Comparison of ENCODE assay signal across 8 mouse cellular contexts in genomic region chr1:74235938-74236589, GRCm38 (mm10). TPM values are rescaled to one million over a fixed set of nuclear protein-coding genes. Genes with fewer than 3 reads are reported as not detected.
A peak's percentile ranks its signal among the peaks of the same experiment; 100 is the strongest.
DNase-seq lines count a peak whose midpoint lies in the region; ATAC-seq and TF ChIP-seq lines count a peak whose summit lies in the region.

TSS of gene Arpc2 (plus strand) at chr1:74236084.

- ATAC-seq in frontal cortex, adult (ENCODE audit: low TSS enrichment) = peak; percentile 73
- peak; percentile 95 for ATAC-seq in lung, postnatal 0 days

- DNase-seq in MN1 (ENCODE audit: low spot score) = peak; percentile 99
- DNase-seq in cerebellum, adult 9-10 months = peak; percentile 96
- peak; percentile 97 for DNase-seq in hindbrain, embryonic 10.5 days (ENCODE audit: low spot score)
- DNase-seq in layer of hippocampus, adult 9-11 months = peak; percentile 97
- DNase-seq in lung, postnatal 0 days (ENCODE audit: low spot score) = peak; percentile 98
- peak; percentile 96 for DNase-seq in ovary, postnatal 14 days (ENCODE audit: low spot score)
- peak; percentile 98 for DNase-seq in thymus, postnatal 14 days

- no peak for TF ChIP-seq CTCF in lung, postnatal 0 days (IDR thresholded peaks at IDR 0.05)

- peak within 1 kb of the TSS; percentile 94 for H3K4me3 ChIP-seq in hindbrain, embryonic 10.5 days
- peak within 1 kb of the TSS; percentile 95 for H3K4me3 ChIP-seq in lung, postnatal 0 days (ENCODE audit: low read depth, low read length)

- H3K4me2 ChIP-seq in lung, postnatal 0 days (replicated peaks; ENCODE audit: low read depth, low read length) = peak within 1 kb of the TSS; percentile 80

- H3K4me1 ChIP-seq in hindbrain, embryonic 10.5 days (replicated peaks) = peaks cover 33% of the 10 kb centered on the region
- peaks cover 14% of the 10 kb centered on the region; the same call in 1 of the 2 replicates for H3K4me1 ChIP-seq in lung, postnatal 0 days (ENCODE audit: insufficient read depth, low read depth, low read length)

- no peaks in the 10 kb centered on the region for H3K27me3 ChIP-seq in hindbrain, embryonic 10.5 days (ENCODE audit: insufficient read depth, poor library complexity, severe bottlenecking)
- no peaks in the 10 kb centered on the region for H3K27me3 ChIP-seq in lung, postnatal 0 days (replicated peaks; ENCODE audit: insufficient read depth, low read length)

- no peaks in the 10 kb centered on the region for H3K36me3 ChIP-seq in hindbrain, embryonic 10.5 days
- no peaks in the 10 kb centered on the region for H3K36me3 ChIP-seq in lung, postnatal 0 days (ENCODE audit: insufficient read depth, low read length)

- no peak for TF ChIP-seq EP300 in lung, postnatal 0 days (IDR thresholded peaks at IDR 0.05)

- peak within 1 kb of the TSS; percentile 97 for H3K9ac ChIP-seq in lung, postnatal 0 days (replicated peaks; ENCODE audit: low read depth)

- H3K27ac ChIP-seq in hindbrain, embryonic 10.5 days = peak within 1 kb of the TSS; percentile 95
- peak within 1 kb of the TSS; percentile 96 for H3K27ac ChIP-seq in lung, postnatal 0 days (ENCODE audit: low read length)

- WGBS in hindbrain, embryonic 10.5 days = 2% methylated on average over 55 of the region's 55 CpGs
- 6% methylated on average over 42 of the region's 55 CpGs for WGBS in lung, postnatal 0 days

- no peaks in the 10 kb centered on the region for H3K9me3 ChIP-seq in hindbrain, embryonic 10.5 days
- no peaks in the 10 kb centered on the region for H3K9me3 ChIP-seq in lung, postnatal 0 days (ENCODE audit: low read length)

RNA-seq across cellular contexts. Expression of gene Arpc2, which starts in this region (rescaled TPM):
- 352 and 355 TPM in 2 replicates for polyA plus RNA-seq in hindbrain, embryonic 10.5 days (2016; fragmentation: Nextera tagmentation; extraction: Ambion mirVana)
- polyA plus RNA-seq in lung, postnatal 0 days (2015; fragmentation: Nextera tagmentation; extraction: Ambion mirVana) = 465 and 473 TPM in 2 replicates

Comparison
In these comparisons a context has a peak if more than half of its experiments do, and no peak if none do; other contexts are left out.
1. Peak in every context shown above with its lines: DNase-seq, ATAC-seq, H3K4me3 ChIP-seq and H3K27ac ChIP-seq.